Mouse (Mus musculus) spleen, postnatal 36 days (tissue): Measurements from ENCODE around the gene Ddr1.
A peak's percentile ranks its signal among the peaks of the same experiment; 100 is the strongest.
"Not testable (repeated sequence)": the region's sequence is repeated elsewhere in the genome, so short reads cannot be mapped to it uniquely, and the experiment has no call there.

ENCODE experiments used
- DNase-seq, 2 experiments: peaks; one replicate each; pipeline ENCODE4 v3.0.0; 2022; ENCODE audit warnings: low spot score in 2 of 2, mixed read lengths in 1 of 2

Gene Ddr1

GRCm38 (mm10) chr17:35704621-35705464 is at the start of gene Ddr1:
Ddr1 (minus strand) TSS chr17:35704621.
- peak; percentile 15 to 30 for DNase-seq

DNA sequence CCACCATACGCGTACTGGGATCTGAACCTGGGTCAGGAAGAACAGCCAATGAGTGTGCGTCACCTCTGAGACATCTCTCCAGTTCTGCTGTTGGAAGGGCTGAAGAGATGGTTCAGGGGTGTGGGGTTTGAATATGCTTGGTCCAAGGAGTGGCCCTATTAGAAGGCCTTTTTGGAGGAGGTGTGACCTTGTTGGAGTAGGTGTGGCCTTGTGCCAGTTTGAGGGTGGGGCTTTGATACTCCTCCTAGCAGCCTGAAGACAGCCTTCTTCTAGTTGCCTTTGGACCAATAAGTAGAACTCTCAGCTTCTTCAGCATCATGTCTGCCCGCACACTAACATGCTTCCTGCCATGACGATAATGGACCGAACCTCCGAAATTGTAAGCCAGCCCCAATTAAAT is 49.2 kb upstream of the Ddr1 start:
- DNase-seq, result no peak

- peak in 1 of 2 experiments; percentile 34 for DNase-seq
Measured at GRCm38 (mm10) chr17:35752221-35752811, 47.9 kb upstream of the Ddr1 start.

- no peak for DNase-seq
Measured at GRCm38 (mm10) chr17:35749685-35750084, 45.3 kb upstream of the Ddr1 start.

DNA sequence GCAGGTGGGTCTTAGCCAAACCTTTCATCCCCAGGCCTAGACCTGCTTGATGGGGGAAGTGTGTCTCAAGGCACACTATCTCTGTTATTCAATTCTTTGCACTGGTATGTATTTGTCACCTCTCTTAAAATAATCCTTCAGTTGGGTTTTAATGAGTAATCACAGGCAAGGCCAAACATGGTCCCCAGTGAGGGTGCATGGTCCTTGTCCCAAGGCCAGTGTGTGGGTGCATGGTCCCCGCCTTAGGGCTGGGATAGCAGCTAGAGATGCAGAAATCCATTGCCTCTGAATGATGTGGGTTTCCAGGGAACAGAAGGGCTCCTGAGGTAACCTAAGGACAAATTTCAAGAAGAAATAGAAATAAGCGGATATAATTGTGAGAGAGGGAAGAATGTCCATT is 39.9 kb upstream of the Ddr1 start:
- no peak for DNase-seq

- DNase-seq, result peak; percentile 50 to 76
Measured at GRCm38 (mm10) chr17:35742948-35743347, 38.5 kb upstream of the Ddr1 start.

- peak; percentile 68 to 85 for DNase-seq
Measured at GRCm38 (mm10) chr17:35741589-35742226, 37.3 kb upstream of the Ddr1 start.

- DNase-seq, result no peak
Measured at GRCm38 (mm10) chr17:35740276-35740880, 36.0 kb upstream of the Ddr1 start.

DNA sequence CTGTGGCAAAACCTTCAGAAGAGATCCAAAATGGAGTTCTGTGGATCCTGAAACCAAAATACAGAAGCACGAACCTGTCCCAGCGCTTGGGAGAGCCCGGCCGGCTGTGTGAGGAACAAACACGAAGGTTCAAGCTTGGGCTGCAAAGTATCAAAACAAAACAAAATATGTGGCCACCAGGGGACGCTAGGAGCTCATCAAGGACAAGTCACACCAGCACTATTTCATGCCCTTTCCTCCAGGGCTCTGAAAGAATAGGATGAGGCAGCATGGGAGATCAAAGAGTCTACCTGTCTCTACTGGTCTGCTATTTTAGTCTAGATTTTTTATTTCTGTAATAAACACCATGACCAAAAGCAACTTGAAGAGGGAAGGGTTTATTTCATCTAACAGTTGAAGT is 35.3 kb upstream of the Ddr1 start:
- peak; percentile 79 to 91 for DNase-seq

DNA sequence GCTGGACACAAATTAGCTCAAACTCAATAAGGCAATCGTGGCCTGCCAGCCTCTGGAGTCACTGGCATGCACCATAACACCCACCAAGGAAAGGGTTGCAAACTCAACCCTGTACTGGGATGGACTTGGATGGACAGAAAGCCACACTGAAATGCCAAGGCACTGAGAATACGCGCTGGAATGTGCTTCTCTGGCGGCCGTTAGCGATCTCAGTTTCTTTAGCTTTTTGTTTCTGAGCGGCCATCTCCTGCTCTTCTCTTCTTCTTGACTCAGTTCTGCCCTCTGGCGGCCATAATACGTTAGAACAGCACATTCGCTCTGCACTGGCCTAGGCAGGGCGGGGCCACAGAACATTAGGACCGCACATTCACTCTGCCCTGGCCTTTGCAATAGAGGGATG is 33.3 kb upstream of the Ddr1 start:
- peak; percentile 68 to 82 for DNase-seq

- DNase-seq, result peak; percentile 42 to 44
Measured at GRCm38 (mm10) chr17:35736280-35736960, 32.0 kb upstream of the Ddr1 start.

- DNase-seq, result no peak
Measured at GRCm38 (mm10) chr17:35734478-35734877, 30.1 kb upstream of the Ddr1 start.

DNA sequence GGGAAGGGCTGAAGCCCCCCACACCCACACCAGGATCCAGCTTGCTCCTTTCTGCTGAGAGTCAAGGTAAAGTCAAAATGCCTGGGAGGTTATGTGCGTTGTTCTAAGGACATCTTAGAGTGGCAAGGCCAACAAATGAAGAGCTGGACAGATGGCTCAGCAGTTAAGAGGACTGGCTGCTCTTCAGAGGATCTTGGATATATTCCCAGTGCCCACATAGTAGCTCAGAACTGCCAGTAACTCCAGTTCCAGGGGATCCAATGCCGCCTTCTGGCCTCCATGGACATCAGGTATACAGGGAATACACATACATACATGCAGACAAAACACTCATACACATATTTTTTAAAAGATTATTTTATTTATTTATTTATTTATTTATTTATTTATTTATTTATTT is 29.0 kb upstream of the Ddr1 start:
- DNase-seq, result no peak

- no peak for DNase-seq
Measured at GRCm38 (mm10) chr17:35731431-35732145, 27.2 kb upstream of the Ddr1 start.

GRCm38 (mm10) chr17:35730112-35730511 is 25.7 kb upstream of the Ddr1 start:
- DNase-seq, result not testable (repeated sequence)

GRCm38 (mm10) chr17:35728821-35729220 is 24.4 kb upstream of the Ddr1 start:
- DNase-seq, result no peak

- DNase-seq, result no peak
Measured at GRCm38 (mm10) chr17:35727471-35728205, 23.2 kb upstream of the Ddr1 start.

DNA sequence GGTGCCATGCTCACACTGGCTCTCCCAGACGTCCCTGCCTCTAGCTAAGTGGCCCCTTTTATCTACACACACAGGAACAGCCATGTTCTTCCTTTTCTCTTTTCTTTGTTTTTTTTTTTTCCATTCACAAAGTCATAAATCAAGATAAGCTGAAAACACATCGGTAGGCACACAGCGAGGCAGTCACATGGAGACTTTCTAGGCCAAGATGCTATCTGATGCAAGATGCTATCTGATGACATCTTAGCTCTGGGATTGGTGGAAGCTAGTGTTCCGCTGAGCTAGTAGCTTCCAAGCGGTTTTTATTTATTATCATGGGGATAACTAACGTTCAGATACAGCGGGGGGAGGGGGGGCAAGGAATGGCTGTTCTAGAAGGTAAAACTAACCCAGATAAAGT is 22.6 kb upstream of the Ddr1 start:
- DNase-seq, result no peak

GRCm38 (mm10) chr17:35725286-35726232 is 21.1 kb upstream of the Ddr1 start:
- DNase-seq, result peak; percentile 54 to 65
